Mouse (Mus musculus) granulocyte monocyte progenitor cell, adult 5-6 weeks (primary cell): ENCODE data around the gene Phf2. TPM values are rescaled to one million over a fixed set of nuclear protein-coding genes. Genes with fewer than 3 reads are reported as not detected.

Experiments used
- ATAC-seq: replicated peaks from 2 replicates; pipeline ENCODE4 v1.8.0; 2016; ENCODE audit warnings: mild to moderate bottlenecking, moderate TSS enrichment, inconsistent platforms; ENCODE audit not compliant: poor library complexity, severe bottlenecking
- total RNA-seq, 2 experiments: library from RNA; stranded (forward) in 1 of 2; stranded (reverse) in 1 of 2; fragments of 200-712, 200-1000 nt in 1 of 2; fragments of >200 nt in 1 of 2; fragmentation: Nextera tagmentation in 1 of 2; gene quantifications; 2 replicates each; pipeline ENCODE4 v1.2.3; 2014 to 2017

The Phf2 gene
- total RNA-seq (2014; fragmentation: Nextera tagmentation) (16.7 and 26.7 TPM in 2 replicates), total RNA-seq (2017) (6.4 and 7.2 TPM in 2 replicates)

DNA sequence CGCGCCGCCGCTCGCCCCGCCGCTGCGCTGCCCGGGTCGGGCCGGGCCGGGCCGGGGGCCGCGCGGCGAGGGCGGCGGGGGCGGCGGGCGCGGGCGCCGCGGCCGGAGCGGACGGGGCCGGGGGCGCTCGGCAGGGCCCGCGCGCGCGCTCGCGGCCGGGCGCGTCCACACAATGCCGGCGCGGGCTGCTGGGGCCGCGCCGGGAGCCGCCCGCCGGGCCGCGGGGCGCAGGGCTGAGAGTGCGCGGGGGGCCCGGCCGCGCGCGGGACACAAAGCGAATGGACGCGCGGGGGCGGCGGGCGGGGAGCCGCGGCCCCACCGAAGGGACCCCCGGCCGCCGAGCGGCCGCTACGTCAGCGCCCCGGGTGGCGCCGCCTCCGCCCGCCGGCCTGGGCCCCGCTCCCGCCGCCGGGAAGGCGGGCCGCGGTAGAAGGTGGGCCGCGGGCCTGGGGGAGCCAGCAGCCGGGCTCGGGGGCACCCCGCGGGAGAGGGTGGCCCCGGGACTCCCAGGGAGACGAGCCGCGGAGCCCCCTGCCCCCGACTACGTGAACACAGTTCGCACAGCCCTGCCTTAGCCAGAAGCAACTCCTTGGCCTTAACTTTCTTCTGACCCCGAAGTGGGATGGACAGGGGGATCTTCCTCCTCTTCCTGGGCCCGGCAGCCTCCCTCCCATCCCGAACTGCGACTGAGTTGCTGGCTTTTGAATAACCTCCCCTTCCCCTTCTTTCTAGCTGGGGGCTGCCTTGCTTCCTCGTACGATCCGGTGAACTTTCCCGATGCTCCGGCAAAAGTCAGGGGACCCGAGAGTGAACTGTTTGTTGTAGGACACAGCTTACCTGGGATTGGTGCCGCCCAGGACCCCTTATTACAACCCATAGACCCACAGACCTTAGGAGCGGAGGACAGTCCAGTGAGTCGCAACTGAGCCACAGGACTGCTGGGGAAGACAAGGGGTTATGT is at the start of gene Phf2:
TSS of gene Phf2 (minus strand) at position 349 of the 961 bp plus-strand sequence.
- peak; percentile 3; the same call in 1 of the 2 replicates for ATAC-seq

DNA sequence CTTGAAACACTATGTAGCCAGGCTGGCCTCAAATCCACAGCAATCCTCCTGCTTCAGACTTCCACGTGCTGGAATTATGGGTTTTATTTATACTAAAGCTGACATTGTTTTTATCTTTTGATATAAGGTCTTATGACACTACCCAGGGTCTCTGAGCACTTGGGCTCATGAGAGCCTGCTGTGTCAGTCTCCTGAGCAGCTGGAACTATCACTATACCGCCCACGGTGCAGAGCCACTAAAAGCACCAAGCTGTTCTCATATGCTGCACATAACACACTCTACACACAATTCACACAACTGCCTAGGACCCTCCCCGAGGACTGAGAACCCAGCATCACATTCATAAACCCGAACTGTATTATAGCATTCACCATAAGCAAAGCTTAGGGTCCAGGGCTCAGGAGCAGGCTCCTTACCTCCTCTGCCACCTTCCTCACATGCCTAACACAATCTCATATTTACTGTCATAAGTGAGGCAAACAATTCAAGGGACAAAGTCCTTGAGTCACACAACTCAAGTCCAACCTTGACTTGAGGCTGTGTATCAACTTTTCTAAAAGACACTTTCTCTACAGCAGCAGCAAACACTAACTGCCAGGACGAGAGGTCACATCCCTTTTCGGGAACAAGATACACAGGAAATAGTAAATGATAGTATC is 49.0 kb upstream of the Phf2 start:
- ATAC-seq = no peak

DNA sequence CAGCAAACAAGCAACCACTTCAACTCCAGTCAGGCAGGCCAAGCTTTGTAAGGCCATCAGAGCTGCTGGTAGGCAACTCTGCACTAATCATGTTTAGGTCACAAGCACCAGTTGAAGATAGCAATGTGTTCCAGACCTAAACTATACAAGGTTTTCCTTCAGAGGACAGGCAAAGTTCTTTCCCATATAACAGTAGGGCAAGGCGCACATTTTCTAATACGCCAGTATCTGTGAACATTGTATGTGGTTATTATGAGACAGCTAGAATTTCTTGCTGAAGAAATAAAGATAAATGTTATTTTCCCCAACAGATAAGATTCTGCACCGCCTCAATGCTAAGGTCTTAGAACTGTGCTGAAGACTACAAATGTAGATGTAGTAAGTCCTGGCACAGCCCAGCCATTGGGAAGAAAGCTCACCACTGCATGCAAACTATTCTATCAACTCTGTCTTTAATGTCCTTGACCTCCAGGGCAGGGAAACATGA is 46.2 kb upstream of the Phf2 start:
- no peak for ATAC-seq

DNA sequence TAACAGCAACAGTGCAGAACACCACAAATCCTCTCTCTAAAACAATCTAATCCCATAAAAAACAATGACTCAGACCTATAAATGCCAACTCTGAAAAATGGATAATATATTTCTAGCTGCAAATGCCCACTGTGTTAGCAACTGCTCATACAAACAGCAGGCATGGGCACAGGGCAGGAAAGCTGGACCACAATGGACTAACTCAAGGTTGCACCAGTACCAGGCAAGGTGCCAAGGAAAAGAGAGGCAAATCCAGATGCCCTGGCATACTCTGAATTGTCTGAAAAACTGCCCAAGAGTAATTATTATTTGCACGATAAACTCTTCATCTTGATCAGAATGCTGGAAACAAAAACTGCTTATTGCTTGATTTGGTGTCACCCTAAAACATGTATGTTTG is 42.8 kb upstream of the Phf2 start:
- ATAC-seq = no peak

DNA sequence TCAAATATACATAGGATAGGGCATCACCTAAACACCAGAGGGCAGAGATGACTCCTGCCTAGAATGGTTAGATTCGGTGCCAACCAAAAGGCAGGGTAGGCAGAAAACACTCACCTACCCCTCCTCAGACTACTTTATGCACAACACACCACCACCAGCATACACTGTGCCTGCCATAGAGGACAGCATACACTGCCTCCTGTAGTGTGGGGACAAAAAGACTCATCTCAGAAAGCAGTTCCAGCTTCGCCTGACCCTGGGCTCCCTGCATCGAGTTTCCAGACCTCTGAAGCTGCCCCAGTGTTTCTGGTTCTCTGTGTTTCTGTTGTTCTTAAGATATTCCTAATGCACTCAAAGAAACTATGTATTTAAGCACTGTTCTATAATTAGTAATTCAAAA is 42.2 kb upstream of the Phf2 start:
- ATAC-seq = no peak

DNA sequence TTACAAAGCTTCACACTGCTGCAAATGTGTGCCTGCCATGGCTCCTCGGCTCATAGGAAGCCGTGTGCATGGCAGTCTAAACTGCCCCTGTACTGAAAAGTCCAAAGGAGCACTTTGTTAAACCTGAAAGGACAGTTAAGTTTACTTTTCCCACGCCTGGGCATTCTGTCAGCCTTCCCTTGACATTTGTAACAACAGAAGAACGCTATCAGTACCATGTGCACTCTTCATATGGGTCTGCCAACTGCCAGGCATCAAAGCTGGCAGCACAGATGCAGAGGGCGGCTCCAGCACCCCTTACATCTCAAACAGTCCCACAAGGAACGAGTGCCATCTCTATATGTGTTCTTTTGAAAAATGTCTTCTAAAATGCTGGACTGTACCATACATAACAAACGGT is 40.5 kb upstream of the Phf2 start:
- ATAC-seq = no peak

DNA sequence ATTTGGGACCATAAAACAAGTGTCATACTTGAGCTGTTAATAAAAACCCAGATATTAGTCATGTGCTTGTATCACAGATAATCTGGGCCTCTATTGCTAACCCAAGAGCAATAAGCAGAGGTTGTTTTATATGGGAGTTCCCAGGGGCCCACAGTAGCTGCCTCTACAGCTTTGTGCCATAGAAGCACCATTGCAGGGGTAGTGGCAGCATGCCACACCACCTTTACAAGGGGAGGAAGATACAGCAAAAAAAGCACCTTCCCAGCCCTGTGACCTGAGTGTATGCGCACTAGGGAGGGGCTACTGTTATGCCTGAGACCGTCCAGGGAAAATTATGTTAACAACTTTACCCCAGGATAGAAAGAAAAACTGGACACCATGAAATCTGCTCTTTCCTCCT is 34.5 kb upstream of the Phf2 start:
- no peak for ATAC-seq

DNA sequence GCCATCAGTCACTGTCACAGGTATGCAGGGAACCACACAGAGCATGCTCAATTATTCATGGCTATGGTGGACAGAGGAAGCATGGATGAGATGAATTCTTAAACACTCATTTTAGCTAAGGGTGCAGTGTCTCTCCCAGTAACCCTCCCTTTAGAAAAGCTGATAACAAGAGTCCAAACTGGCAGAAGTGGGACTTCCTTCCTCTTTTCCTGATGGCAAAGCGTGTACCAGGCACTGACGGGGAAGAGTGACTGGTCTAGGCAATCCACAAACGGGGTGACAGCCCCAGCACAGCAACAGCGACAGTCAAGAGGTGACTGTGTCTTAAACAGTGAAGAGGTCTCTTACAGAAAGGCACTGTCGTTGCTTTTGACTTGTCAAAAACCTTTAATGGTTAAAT is 24.5 kb upstream of the Phf2 start:
- ATAC-seq = peak; percentile 78

DNA sequence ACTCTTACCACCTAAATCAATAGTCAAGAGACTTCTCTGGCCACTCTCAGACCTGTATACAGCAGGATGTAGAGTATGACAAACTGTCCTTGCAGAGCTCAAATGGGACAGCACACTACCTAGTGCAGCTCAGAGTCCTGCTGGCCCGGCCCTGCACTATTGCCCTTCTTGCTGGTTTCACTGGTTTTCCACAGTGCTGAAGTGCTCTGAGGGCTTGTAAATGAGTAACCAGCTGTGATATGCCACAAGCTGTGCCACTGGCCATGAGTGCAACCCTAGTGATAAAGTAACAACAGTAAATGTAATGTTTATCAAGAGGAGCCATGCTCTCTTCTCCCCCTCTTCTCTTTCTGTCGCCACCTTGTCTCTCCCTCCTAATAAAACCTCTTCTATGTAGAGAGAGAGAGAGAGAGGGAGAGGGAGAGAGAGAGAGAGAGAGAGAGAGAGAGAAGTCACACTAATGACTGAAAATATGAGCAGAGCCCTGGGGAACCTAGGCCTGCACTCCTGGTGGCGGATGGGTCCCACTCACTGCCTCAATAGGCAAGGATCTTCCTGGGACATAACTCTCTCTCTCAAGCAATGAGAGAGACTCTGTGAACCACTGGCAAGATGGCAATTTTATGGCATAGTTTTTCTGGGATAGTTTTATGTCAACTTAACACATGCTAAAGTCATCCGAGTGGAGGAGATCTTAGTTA is 19.5 kb upstream of the Phf2 start:
- no peak for ATAC-seq

DNA sequence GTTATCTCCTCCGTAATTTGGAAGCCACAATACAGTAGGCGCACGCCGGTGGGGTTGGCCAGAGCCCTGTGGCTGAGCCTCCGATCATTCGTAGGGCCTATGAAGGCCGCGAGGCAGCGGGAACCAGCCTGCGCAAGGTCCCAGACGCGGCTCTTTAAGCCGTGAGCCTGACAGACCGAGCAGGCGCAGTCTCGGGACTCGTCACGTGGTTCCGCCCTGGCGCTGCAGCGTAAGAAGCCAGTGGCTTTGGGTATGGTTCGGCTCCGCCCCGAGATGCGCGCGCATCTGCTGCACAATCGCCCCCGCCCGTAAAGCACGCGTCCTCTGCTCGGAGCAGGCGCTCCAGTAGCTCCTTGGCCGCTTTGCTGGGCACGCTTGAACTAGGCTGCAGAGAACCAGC is 7.6 kb upstream of the Phf2 start:
- peak; percentile 94 for ATAC-seq

DNA sequence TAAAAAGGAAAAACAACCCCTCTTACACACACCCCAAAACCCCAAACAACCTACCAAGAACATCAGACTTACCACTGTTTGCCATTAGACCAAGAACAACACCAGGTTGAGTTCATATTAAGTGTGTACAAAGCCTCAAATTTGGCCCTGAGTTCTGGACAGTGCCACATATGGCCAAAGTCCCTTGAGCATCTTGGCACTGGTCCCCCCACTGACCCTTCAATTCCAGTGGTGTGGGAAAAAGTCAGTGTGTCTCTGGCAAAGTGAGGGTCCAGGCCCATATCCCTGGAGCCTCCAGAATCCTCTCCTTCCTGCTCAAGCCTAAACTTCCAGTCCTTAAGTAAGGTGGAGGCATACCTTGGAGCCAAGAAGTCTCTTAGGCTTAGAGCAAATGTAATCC is 6.9 kb upstream of the Phf2 start:
- no peak for ATAC-seq

DNA sequence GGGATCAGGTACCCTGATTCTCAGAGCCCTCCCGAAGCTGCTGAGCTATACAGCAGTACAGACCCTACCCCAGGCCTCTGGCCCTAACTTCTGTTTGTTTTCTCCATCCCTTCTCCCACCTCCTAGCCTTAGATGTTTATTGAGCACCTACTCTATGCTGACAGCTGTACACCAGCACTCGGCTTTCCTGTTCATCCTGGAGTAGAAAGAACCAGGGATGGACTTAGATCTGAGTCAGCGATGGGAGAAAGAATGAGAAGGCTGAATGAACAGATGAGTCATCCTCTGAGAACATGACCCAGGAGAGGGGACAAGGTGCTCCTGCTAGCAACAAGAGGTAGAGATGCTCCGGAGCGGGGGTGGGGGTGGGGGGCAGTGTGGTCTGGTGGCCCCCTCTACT is 1.8 kb upstream of the Phf2 start:
- ATAC-seq = no peak

DNA sequence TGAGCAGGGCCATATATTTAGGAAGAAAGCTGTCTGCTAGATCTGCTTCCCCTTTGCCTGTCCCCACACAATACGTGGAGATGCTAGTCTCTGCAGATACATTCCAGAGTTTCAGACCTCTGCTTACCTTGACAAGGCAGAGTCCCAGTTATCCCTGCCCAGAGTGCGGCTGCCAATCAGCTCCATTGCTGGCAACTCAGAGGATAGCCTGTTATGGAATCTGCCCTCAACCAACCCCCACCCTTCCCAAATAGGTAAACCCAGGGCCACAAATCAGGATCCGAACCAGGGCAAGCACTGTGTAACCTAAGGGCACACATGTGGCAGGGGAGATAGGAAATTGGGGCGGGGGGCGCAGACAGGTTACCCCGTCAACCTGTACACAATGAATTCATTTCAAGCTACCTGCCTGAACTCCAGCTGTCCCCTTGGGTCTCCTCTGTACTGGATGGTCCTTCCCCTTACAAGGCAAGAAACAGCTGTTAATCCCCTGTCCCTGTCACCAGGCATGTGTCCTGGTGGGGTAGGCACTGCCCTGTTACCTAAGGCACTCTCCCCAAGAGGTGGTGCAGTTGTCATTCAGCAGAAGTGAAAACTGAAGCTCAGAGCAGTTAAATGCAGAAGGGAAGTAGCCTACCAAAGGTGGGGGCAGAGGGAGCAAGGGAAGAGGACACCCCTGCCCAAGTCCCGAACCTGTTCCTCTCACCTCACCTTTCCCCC is 1.1 kb upstream of the Phf2 start:
- ATAC-seq = peak; percentile 72

DNA sequence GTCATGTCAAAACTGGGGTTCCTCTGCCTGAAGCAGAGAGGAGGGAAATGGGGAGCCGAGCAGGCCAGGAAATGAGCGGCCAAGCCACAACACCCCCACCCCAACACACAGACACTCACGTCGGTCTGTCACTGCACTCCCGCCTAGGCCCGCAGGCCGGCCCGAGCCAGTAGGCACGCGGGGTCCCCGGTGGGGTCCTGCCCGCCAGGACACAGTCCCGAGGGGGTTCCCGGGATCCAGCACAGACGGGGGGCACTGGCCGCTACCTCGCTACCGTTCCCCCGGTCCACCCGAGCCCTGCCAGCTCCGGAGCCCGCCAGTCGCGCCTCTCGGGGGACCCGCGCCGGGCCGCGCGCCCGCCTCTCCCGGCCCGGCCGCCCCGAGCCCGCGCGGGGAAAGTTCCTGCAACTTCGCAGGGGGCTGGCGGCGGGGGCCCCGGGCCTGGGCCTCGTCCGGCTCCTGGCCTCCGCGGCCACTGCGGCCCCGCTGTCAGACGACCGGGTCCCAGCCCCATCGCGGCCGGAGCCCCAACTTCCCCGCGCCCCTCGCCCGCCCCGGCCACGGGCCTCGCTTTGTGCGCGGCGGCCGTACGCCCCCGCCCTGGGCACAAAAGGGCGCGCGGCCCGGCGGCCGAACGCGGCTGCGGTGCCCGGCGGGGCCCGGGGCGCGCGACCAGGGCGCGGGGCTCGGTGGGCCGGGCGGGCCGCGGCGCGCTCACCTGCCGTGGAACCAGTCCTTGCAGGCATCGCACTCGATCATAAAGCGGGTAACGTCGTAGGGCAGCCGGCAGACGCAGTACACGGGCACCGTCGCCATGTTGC is 759 bp downstream of the Phf2 start:
- peak; percentile 63 for ATAC-seq

DNA sequence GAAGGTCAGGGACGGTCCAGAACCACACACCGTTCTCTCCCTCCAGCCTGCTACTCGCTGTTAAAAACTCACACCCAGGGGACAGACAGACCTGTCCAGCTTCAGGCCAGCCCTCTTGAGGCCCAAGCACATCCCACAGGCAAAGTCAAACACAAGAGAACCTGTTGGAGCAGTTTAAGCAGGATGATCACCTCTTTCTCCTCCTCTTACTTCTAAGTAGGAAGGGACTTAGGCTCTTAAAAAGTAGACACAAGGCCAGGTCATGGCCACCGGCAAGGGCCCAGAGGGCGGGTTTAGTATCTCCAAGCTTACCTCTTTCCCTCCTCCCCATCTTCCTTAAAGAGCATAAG is 1.3 kb downstream of the Phf2 start:
- no peak for ATAC-seq

DNA sequence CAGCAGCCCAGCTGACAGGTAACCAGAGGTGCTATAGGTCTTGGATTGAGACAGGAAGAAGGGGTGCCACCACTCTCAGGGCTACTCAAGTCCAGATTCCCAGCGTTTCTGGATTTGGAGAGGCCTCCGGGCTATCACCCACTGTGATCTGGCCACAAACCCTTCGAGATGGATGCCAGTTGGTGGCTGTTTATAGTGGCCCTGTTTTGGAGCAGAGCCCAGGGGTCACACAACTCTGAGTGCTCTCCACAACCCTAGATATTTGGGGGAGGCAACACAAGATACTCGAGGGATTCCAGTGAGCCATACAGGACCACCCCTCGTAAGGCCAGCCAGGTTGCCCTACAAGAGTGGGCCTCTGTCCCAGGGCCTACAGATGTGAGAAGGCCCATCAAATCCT is 1.8 kb downstream of the Phf2 start:
- no peak for ATAC-seq

DNA sequence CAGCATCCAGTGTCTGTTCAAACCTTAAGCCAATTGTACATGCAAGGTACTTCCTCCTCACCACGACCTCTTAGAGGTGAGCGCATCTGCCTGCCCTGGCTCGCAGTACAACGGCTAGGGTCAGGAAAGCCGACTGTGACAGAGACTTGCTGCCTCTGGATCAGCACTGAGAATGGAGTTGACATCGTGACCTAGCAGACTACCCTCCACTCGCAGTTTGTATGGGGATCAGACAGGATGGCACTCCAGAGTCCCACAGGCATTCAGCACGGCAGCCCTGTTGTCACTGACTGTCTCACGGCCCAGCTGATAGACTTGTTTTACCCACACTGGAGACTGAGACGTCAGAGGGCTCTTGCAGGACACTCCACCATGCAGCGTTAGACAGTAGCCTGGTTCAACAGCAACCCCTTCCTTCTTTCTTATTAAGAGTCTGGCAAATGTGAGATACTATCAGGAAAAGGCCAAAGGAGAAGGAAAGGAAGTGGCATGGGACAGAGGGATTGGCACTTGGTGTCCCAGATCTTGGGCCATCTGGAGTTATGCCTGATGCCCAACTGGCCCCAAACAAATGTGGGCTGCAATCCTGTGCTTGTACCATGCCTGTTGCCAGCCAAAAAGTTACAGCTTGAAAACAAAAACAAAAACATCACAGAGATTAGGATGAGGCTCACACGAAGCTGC is 6.1 kb downstream of the Phf2 start:
- ATAC-seq = no peak

DNA sequence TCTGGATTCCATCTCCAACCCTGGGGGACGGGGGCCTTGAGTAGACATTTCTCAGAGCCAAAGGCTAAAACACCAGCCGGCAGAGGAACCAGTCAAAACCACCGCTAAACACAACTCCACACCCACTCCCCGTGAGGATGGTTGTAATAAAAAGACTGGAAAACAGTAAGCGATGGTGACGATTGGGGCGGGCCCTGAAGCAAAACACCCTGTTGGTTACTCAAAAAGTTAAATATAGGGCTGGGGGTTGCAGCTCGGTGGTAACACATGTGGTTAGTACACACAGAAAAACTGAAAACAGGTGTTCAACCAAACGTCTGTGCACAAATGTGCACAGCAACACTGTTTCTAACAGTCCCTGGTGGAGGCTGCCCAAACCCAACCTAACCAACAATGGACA is 7.4 kb downstream of the Phf2 start:
- ATAC-seq = no peak

DNA sequence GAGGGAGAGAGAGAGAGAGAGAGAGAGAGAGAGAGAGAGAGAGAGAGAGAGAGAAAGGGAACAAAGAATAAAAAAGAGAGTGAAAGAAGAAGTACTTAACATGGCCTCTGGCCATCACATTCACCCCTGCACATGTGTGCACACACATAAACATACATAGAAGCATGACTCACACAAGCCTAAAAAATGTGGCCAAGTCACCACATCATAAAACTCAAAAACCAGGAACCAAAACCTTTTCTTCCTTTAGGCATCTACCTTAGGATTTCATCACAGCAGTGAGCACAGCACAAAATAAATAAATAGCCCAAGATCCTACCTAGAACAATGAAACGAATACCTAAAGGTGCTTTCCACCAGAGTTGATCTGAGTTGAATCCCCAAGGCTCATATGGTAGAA is 9.0 kb downstream of the Phf2 start:
- peak; percentile 85 for ATAC-seq
